Mouse (Mus musculus) hindbrain, embryonic 10.5 days (tissue): ENCODE data around the gene Dtx4. TPM values are rescaled to one million over a fixed set of nuclear protein-coding genes. Genes with fewer than 3 reads are reported as not detected.

Experiments used
- DNase-seq: peaks from one replicate; pipeline ENCODE4 v3.0.0-alpha.2; 2017; ENCODE audit warnings: low spot score
- H3K27ac ChIP-seq: fragments of 300-500 bp; sonication (generic); 2 replicates; pipeline ENCODE4 v1.5.1; 2016; ENCODE audit warnings: mild to moderate bottlenecking, moderate library complexity
- H3K27me3 ChIP-seq: fragments of 300-500 bp; sonication (generic); 2 replicates; pipeline ENCODE4 v1.6.1; 2016; ENCODE audit warnings: mild to moderate bottlenecking; ENCODE audit not compliant: poor library complexity, insufficient read depth, severe bottlenecking
- H3K36me3 ChIP-seq: fragments of 300-500 bp; sonication (generic); 2 replicates; pipeline ENCODE4 v1.6.1; 2016; ENCODE audit warnings: mild to moderate bottlenecking, moderate library complexity
- H3K4me1 ChIP-seq: fragments of 300-500 bp; sonication (generic); replicated peaks from 2 replicates; pipeline ENCODE4 v1.6.1; 2016; ENCODE audit warnings: mild to moderate bottlenecking
- H3K4me3 ChIP-seq: fragments of 300-500 bp; sonication (generic); 2 replicates; pipeline ENCODE4 v1.5.1; 2016; ENCODE audit warnings: mild to moderate bottlenecking, moderate library complexity
- H3K9me3 ChIP-seq: fragments of 300-500 bp; sonication (generic); 2 replicates; pipeline ENCODE4 v1.6.1; 2016; ENCODE audit warnings: mild to moderate bottlenecking, moderate library complexity
- WGBS: fragments of 180-500 bp; shearing (Covaris S2); methylation state at CpG from one replicate; pipeline ENCODE4 v1.1.7; 2016; 5-methylcytosine and 5-hydroxymethylcytosine counted together
- polyA plus RNA-seq: library from polyadenylated mRNA; unstranded; fragments of >200 nt; fragmentation: Nextera tagmentation; extraction: Ambion mirVana; gene quantifications from 2 replicates; pipeline ENCODE4 v1.2.1, GENCODE M21; 2016

Dtx4 gene
- polyA plus RNA-seq, 1 experiment from 2014 or later = 65.2 TPM

DNA sequence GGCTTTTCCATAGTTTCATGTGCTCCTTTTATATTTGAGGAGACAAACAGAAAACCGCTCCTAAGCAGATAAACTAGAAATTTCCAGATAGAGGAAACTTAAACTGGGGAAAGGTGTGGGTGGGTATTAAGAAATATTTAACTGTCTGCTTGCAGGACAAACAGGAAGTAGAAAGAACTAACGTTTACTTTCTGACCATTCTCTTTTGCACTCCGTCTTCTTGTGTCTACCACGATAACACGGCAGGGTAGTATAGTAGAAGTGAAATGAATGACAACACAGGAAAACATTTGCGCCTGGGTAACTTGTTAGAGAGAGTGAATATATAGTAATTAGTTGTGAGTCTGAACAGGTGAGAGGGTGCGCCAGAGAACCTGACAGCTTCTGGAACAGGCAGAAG, 1.5 kb upstream of the Dtx4 start:
- H3K27ac ChIP-seq = no peak overlapping the region
- no peak for DNase-seq
- no peak overlapping the region for H3K4me3 ChIP-seq
- H3K27me3 ChIP-seq = no peaks in the 10 kb centered on the region
- H3K4me1 ChIP-seq = peaks cover 31% of the 10 kb centered on the region
- peaks cover 10% of the 10 kb centered on the region for H3K36me3 ChIP-seq
- WGBS = 91% methylated on average over 7 of the region's 7 CpGs
- no peaks in the 10 kb centered on the region for H3K9me3 ChIP-seq

DNA sequence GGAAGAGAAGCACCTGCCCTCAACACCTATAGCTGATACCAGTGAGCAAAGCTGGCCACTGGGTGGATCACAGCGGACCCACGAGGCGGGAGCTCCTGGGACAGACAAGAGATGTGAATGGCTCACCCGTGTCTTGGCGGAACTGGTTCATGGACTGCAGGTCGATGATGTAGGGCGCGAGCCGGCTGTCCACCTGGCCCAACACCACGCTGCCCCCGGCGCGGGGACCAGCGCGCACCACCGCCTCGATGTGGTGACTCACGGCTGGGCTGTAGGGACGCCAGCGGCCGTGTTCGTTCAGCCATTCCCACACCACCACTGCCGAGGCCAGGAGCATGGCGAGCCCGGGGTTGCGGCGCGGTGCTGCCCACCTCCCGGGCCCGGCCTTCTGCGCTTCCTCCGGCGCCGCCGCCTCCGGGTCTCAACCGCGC, 358 bp downstream of the Dtx4 start:
- under 1% methylated on average over 38 of the region's 38 CpGs for WGBS
- peak; percentile 64 for DNase-seq
- H3K4me1 ChIP-seq = peaks cover 49% of the 10 kb centered on the region

GRCm38 (mm10) chr19:12500124-12500523, 1.1 kb downstream of the Dtx4 start:
- peak overlapping the region; percentile 100 for H3K27ac ChIP-seq
- peak overlapping the region; percentile 90 for H3K4me3 ChIP-seq
- peaks cover 32% of the 10 kb centered on the region for H3K36me3 ChIP-seq
- DNase-seq = peak; percentile 65
- 0% methylated on average over 3 of the region's 3 CpGs for WGBS
- H3K9me3 ChIP-seq = no peaks in the 10 kb centered on the region
- H3K27me3 ChIP-seq = no peaks in the 10 kb centered on the region
- H3K4me1 ChIP-seq = peaks cover 57% of the 10 kb centered on the region

More for the DNA sequence above, 358 bp downstream of the Dtx4 start:
- H3K9me3 ChIP-seq = no peaks in the 10 kb centered on the region
- H3K4me3 ChIP-seq = peak overlapping the region; percentile 90
- H3K27ac ChIP-seq = peak overlapping the region; percentile 100
- H3K36me3 ChIP-seq = peaks cover 29% of the 10 kb centered on the region
- no peaks in the 10 kb centered on the region for H3K27me3 ChIP-seq

DNA sequence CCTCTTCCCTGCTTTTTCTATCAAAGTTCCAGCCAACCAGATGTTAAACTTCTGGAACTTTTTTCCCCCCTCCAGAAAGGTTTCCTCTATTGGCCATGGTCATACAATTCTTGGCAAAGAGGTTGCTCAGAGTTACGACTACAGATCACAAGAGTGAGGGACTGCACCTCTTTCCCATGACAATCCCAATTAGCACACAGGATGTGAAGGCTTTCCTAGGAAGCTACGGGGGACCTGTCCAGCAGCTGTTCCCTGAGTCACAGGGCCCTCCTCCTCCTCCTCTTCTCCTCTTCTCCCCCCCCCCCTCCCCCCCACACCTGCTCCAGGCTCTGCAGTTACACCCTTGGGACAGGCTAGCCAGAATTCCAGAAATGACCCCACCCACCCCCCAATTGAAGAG, 1.8 kb downstream of the Dtx4 start:
- Histone ChIP-seq H3K27me3 (no peaks in the 10 kb centered on the region), H3K4me1 (peaks cover 64% of the 10 kb centered on the region), H3K4me3 (peak overlapping the region; percentile 90), H3K27ac (peak overlapping the region; percentile 100), H3K9me3 (no peaks in the 10 kb centered on the region), H3K36me3 (peaks cover 32% of the 10 kb centered on the region)
- DNase-seq = peak; percentile 41
- WGBS = 9% methylated on average over 2 of the region's 2 CpGs

GRCm38 (mm10) chr19:12498941-12499340, 2.3 kb downstream of the Dtx4 start:
- no peak for DNase-seq
- 47% methylated on average over 1 of the region's 1 CpGs for WGBS
- Histone ChIP-seq H3K4me1 (peaks cover 69% of the 10 kb centered on the region), H3K36me3 (peaks cover 32% of the 10 kb centered on the region), H3K9me3 (no peaks in the 10 kb centered on the region), H3K27ac (peak overlapping the region; percentile 100), H3K4me3 (peak overlapping the region; percentile 90), H3K27me3 (no peaks in the 10 kb centered on the region)

DNA sequence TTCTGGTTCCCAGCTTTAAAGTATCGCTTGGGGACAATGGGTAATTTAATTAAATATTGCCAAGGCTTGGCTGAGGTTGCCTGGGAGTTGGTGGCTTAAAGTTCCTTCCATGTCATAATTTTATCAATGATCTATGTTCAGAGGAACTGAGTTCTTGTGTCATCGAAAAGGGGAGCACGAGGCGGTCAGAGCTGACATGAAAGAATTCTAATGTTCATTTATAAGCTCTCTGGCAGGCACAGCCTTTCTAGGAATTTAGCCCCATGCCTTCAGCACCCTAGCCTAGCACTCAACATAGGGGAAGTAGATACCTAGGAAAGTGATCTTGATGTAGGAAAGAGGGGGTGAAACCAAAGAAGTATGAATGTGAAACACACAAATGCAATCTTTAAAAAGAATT, 2.9 kb downstream of the Dtx4 start:
- H3K9me3 ChIP-seq = no peaks in the 10 kb centered on the region
- H3K36me3 ChIP-seq = peaks cover 32% of the 10 kb centered on the region
- 72% methylated on average over 4 of the region's 4 CpGs for WGBS
- no peak for DNase-seq
- peak overlapping the region; percentile 100 for H3K27ac ChIP-seq
- peak overlapping the region; percentile 90 for H3K4me3 ChIP-seq
- H3K4me1 ChIP-seq = peaks cover 75% of the 10 kb centered on the region
- no peaks in the 10 kb centered on the region for H3K27me3 ChIP-seq

- Histone ChIP-seq H3K36me3 (peaks cover 33% of the 10 kb centered on the region), H3K4me3 (peak overlapping the region; percentile 90), H3K4me1 (peaks cover 79% of the 10 kb centered on the region), H3K27ac (peak overlapping the region; percentile 100), H3K9me3 (no peaks in the 10 kb centered on the region), H3K27me3 (no peaks in the 10 kb centered on the region)
- WGBS = 50% methylated on average over 2 of the region's 2 CpGs
- DNase-seq = no peak
Observed at GRCm38 (mm10) chr19:12497909-12498308, 3.3 kb downstream of the Dtx4 start.

GRCm38 (mm10) chr19:12496241-12496640, 5.0 kb downstream of the Dtx4 start:
- 66% methylated on average over 2 of the region's 2 CpGs for WGBS
- Histone ChIP-seq H3K27ac (peak overlapping the region; percentile 100), H3K4me3 (peak overlapping the region; percentile 90)

GRCm38 (mm10) chr19:12494972-12495535, 6.2 kb downstream of the Dtx4 start:
- DNase-seq = peak; percentile 36
- peaks cover 98% of the 10 kb centered on the region for H3K4me1 ChIP-seq
- 39% methylated on average over 3 of the region's 3 CpGs for WGBS

More at GRCm38 (mm10) chr19:12496241-12496640, 5.0 kb downstream of the Dtx4 start:
- DNase-seq = no peak
- peaks cover 93% of the 10 kb centered on the region for H3K4me1 ChIP-seq
- H3K9me3 ChIP-seq = no peaks in the 10 kb centered on the region
- no peaks in the 10 kb centered on the region for H3K27me3 ChIP-seq
- H3K36me3 ChIP-seq = peaks cover 49% of the 10 kb centered on the region

GRCm38 (mm10) chr19:12494187-12494458, 7.1 kb downstream of the Dtx4 start:
- Histone ChIP-seq H3K27me3 (no peaks in the 10 kb centered on the region), H3K27ac (peak overlapping the region; percentile 100), H3K36me3 (peaks cover 60% of the 10 kb centered on the region), H3K4me3 (peak overlapping the region; percentile 90), H3K4me1 (peaks cover 100% of the 10 kb centered on the region), H3K9me3 (no peaks in the 10 kb centered on the region)
- no peak for DNase-seq
- 29% methylated on average over 4 of the region's 4 CpGs for WGBS

More at GRCm38 (mm10) chr19:12494972-12495535, 6.2 kb downstream of the Dtx4 start:
- H3K27ac ChIP-seq = peak overlapping the region; percentile 100
- H3K4me3 ChIP-seq = peak overlapping the region; percentile 90
- H3K27me3 ChIP-seq = no peaks in the 10 kb centered on the region
- H3K36me3 ChIP-seq = peaks cover 60% of the 10 kb centered on the region
- no peaks in the 10 kb centered on the region for H3K9me3 ChIP-seq

DNA sequence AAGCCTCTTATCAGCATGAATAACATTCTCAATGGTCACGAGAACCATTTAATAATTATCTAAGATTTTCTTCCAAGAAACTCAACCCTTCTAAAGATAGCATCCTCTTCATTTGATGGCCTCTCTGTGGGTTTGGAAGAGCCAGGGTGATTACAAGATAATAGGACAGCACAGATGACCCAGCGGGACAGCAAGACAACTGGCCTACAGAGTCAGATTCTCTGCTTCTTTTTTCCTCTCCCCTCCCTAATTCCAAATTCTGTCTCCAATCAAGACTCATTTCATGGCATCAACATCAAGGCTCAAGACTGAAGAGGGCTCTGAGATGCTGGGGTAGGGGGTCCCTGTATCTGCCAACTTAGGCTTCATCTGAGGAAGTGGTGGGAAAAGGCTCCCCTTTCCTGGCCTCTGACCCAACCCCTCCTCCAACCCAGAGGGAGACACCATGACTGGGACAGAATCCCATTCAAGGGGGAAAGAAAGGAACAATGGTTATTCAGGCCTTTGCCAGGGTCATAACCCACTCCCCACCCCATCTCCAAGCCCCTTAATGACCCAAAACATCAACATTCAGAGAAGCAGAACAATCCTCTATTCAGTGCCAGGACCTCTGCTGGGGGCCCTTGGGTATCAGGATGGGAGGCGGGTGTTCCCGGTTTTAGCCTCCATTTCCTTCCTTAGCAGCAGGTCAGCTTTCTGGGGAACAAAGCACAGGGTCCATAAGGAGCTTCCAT, 7.6 kb downstream of the Dtx4 start:
- Histone ChIP-seq H3K27me3 (no peaks in the 10 kb centered on the region), H3K4me1 (peaks cover 100% of the 10 kb centered on the region), H3K4me3 (peak overlapping the region; percentile 90), H3K36me3 (peaks cover 59% of the 10 kb centered on the region), H3K27ac (peak overlapping the region; percentile 100), H3K9me3 (no peaks in the 10 kb centered on the region)
- peak; percentile 78 for DNase-seq
- WGBS = 19% methylated on average over 4 of the region's 4 CpGs

DNA sequence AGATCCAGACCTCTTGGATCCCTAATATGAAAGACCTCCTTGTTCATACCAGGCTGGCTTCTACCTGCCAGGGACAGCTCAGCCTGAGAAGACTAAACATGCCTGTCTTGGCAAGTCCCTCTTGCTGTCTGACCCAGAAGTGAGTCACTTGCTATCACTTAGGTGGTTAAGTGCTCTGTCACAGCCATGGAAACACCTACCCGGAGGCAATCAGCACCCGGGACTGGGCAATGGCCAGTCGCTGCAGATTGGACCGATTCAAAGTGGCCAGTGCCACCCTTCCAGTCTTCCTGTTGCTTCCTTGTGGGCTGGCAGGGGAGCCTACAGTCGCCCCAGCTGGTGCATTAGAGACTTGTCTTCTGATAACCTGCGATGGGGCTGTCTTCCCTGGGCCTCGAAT, 9.6 kb downstream of the Dtx4 start:
- H3K9me3 ChIP-seq = no peaks in the 10 kb centered on the region
- peak overlapping the region; percentile 100 for H3K27ac ChIP-seq
- no peaks in the 10 kb centered on the region for H3K27me3 ChIP-seq
- WGBS = 90% methylated on average over 7 of the region's 7 CpGs
- peaks cover 100% of the 10 kb centered on the region for H3K4me1 ChIP-seq
- H3K4me3 ChIP-seq = peak overlapping the region; percentile 41; the same call in 1 of the 2 replicates
- DNase-seq = no peak
- peaks cover 59% of the 10 kb centered on the region for H3K36me3 ChIP-seq
